Mouse (Mus musculus): ENCODE measurements at regions not wholly inside any gene's neighbourhood (a gene's known extent, or its start where the extent isn't known, plus 50 kb on each side); places are given as distances from the start of the nearest gene placed in this dataset.

GRCm38 (mm10) chr3:38201861-38202656 lies 282.6 kb downstream of the Ankrd50 start:
- TF ChIP-seq POLR2A (IDR thresholded peaks at IDR 0.05; ENCODE audit: borderline replicate concordance, extremely low read depth, insufficient read depth, insufficient read length): no peak
- no peak overlapping the region for H3K4me2 ChIP-seq (replicated peaks; ENCODE audit: low read depth, low read length, severe bottlenecking)
- DNase-seq (ENCODE audit: low spot score): peak; percentile 41
- no peak overlapping the region for H3K9ac ChIP-seq (ENCODE audit: low read depth, low read length, severe bottlenecking)
- H3K4me1 ChIP-seq (ENCODE audit: control insufficient read depth, insufficient read depth, low read length): no peaks in the 10 kb centered on the region
- H3K27me3 ChIP-seq (ENCODE audit: control insufficient read depth, insufficient read depth, low read length): no peaks in the 10 kb centered on the region
- H3K9me3 ChIP-seq (ENCODE audit: control insufficient read depth, low read length): no peaks in the 10 kb centered on the region
- ATAC-seq (ENCODE audit: low FRiP score, low read depth): no peak; the same call in 1 of the 2 replicates
- 54% methylated on average over 10 of the region's 10 CpGs for WGBS
- no peak overlapping the region for H3K27ac ChIP-seq (replicated peaks; ENCODE audit: low read depth, low read length)
- H3K4me3 ChIP-seq (replicated peaks; ENCODE audit: low read length): no peak overlapping the region
- H3K36me3 ChIP-seq (ENCODE audit: control insufficient read depth, insufficient read depth, low read length): no peaks in the 10 kb centered on the region

DNA sequence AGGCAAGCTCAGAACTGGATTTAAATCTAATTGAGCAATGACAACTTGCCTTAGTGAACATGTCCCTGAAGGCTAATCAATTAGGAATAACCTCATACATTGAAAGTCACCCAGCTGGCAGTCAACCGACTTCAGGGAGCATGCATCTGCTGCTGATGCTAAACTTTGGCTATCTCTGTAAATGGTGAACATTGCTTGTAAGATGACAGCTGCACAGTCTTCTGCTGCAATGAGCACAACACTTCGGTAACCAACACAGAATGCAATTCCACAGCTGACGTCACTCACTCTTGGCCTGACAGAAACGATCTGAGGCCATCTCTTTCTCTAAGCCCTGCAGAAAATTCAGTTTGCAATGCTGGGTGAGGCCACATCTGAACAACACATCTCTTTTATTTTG lies 290.6 kb downstream of the Ankrd50 start:
- WGBS: 74% methylated on average over 4 of the region's 4 CpGs
- no peak overlapping the region for H3K4me2 ChIP-seq (replicated peaks; ENCODE audit: low read depth, low read length, severe bottlenecking)
- no peaks in the 10 kb centered on the region for H3K4me1 ChIP-seq (ENCODE audit: control insufficient read depth, insufficient read depth, low read length)
- DNase-seq (ENCODE audit: low spot score) (peak; percentile 59), ATAC-seq (ENCODE audit: low FRiP score, low read depth) (no peak)
- no peaks in the 10 kb centered on the region for H3K27me3 ChIP-seq (ENCODE audit: control insufficient read depth, insufficient read depth, low read length)
- H3K36me3 ChIP-seq (ENCODE audit: control insufficient read depth, insufficient read depth, low read length): no peaks in the 10 kb centered on the region
- TF ChIP-seq POLR2A (IDR thresholded peaks at IDR 0.05; ENCODE audit: borderline replicate concordance, extremely low read depth, insufficient read depth, insufficient read length): no peak
- H3K4me3 ChIP-seq (replicated peaks; ENCODE audit: low read length): no peak overlapping the region
- H3K9ac ChIP-seq (ENCODE audit: low read depth, low read length, severe bottlenecking): no peak overlapping the region
- H3K27ac ChIP-seq (replicated peaks; ENCODE audit: low read depth, low read length): no peak overlapping the region
- H3K9me3 ChIP-seq (ENCODE audit: control insufficient read depth, low read length): no peaks in the 10 kb centered on the region

GRCm38 (mm10) chr3:38187406-38187896 lies 297.2 kb downstream of the Ankrd50 start:
- H3K36me3 ChIP-seq (ENCODE audit: control insufficient read depth, insufficient read depth, low read length): no peaks in the 10 kb centered on the region
- no peak for ATAC-seq (ENCODE audit: low FRiP score, low read depth)

DNA sequence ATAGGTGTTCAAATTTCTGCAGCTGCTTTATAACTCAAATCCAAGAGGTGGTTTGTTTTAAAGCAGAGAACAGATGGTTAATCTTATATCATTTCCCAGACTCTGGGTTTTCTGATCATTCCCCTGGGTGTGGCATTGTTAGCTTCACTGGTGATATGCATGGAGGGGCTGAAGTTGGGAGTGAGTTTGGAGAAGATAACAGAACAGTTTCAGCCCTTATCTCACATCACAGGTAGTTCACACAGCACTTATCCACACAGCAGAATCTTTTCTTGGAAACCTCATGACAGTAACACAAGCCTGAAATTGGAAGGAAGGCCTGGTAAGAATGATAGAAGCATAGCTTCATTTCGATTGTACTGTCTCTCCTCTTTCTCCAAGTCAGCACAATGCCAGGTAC lies 298.1 kb downstream of the Ankrd50 start:
- WGBS: 87% methylated on average over 1 of the region's 1 CpGs
- DNase-seq (ENCODE audit: low spot score) (no peak), ATAC-seq (ENCODE audit: low FRiP score, low read depth) (no peak)
- TF ChIP-seq POLR2A (IDR thresholded peaks at IDR 0.05; ENCODE audit: borderline replicate concordance, extremely low read depth, insufficient read depth, insufficient read length): no peak
- Histone ChIP-seq H3K4me1 (ENCODE audit: control insufficient read depth, insufficient read depth, low read length) (no peaks in the 10 kb centered on the region), H3K27ac (replicated peaks; ENCODE audit: low read depth, low read length) (no peak overlapping the region), H3K9me3 (ENCODE audit: control insufficient read depth, low read length) (no peaks in the 10 kb centered on the region), H3K4me2 (replicated peaks; ENCODE audit: low read depth, low read length, severe bottlenecking) (no peak overlapping the region), H3K9ac (ENCODE audit: low read depth, low read length, severe bottlenecking) (no peak overlapping the region), H3K36me3 (ENCODE audit: control insufficient read depth, insufficient read depth, low read length) (no peaks in the 10 kb centered on the region), H3K4me3 (replicated peaks; ENCODE audit: low read length) (no peak overlapping the region), H3K27me3 (ENCODE audit: control insufficient read depth, insufficient read depth, low read length) (no peaks in the 10 kb centered on the region)

More at GRCm38 (mm10) chr3:38187406-38187896, 297.2 kb downstream of the Ankrd50 start:
- Histone ChIP-seq H3K9me3 (ENCODE audit: control insufficient read depth, low read length) (no peaks in the 10 kb centered on the region), H3K27me3 (ENCODE audit: control insufficient read depth, insufficient read depth, low read length) (no peaks in the 10 kb centered on the region), H3K4me2 (replicated peaks; ENCODE audit: low read depth, low read length, severe bottlenecking) (no peak overlapping the region), H3K4me1 (ENCODE audit: control insufficient read depth, insufficient read depth, low read length) (no peaks in the 10 kb centered on the region), H3K9ac (ENCODE audit: low read depth, low read length, severe bottlenecking) (no peak overlapping the region), H3K27ac (replicated peaks; ENCODE audit: low read depth, low read length) (no peak overlapping the region), H3K4me3 (replicated peaks; ENCODE audit: low read length) (no peak overlapping the region)
- no peak for TF ChIP-seq POLR2A (IDR thresholded peaks at IDR 0.05; ENCODE audit: borderline replicate concordance, extremely low read depth, insufficient read depth, insufficient read length)
- no peak for DNase-seq (ENCODE audit: low spot score)
- WGBS: 87% methylated on average over 3 of the region's 3 CpGs

GRCm38 (mm10) chr3:38178295-38178694 lies 306.3 kb downstream of the Ankrd50 start:
- Histone ChIP-seq H3K27ac (replicated peaks; ENCODE audit: low read depth, low read length) (no peak overlapping the region), H3K9ac (ENCODE audit: low read depth, low read length, severe bottlenecking) (no peak overlapping the region), H3K4me2 (replicated peaks; ENCODE audit: low read depth, low read length, severe bottlenecking) (no peak overlapping the region), H3K9me3 (ENCODE audit: control insufficient read depth, low read length) (no peaks in the 10 kb centered on the region), H3K4me3 (replicated peaks; ENCODE audit: low read length) (no peak overlapping the region), H3K4me1 (ENCODE audit: control insufficient read depth, insufficient read depth, low read length) (peaks cover 8% of the 10 kb centered on the region), H3K27me3 (ENCODE audit: control insufficient read depth, insufficient read depth, low read length) (no peaks in the 10 kb centered on the region), H3K36me3 (ENCODE audit: control insufficient read depth, insufficient read depth, low read length) (no peaks in the 10 kb centered on the region)
- DNase-seq (ENCODE audit: low spot score) (no peak), ATAC-seq (ENCODE audit: low FRiP score, low read depth) (no peak)
- TF ChIP-seq POLR2A (IDR thresholded peaks at IDR 0.05; ENCODE audit: borderline replicate concordance, extremely low read depth, insufficient read depth, insufficient read length): no peak
